Comparison of ENCODE assay signal across 7 mouse cellular contexts in genomic region chr5:113138319-113139063, GRCm38 (mm10). TPM values are rescaled to one million over a fixed set of nuclear protein-coding genes. Genes with fewer than 3 reads are reported as not detected.
DNase-seq lines count a peak whose midpoint lies in the region; ATAC-seq and TF ChIP-seq lines count a peak whose summit lies in the region.

No protein-coding gene starts in this region.

- ATAC-seq in hindbrain, embryonic 14.5 days (ENCODE audit: low FRiP score) = peak; percentile 56
- peak; percentile 71 for ATAC-seq in limb, embryonic 15.5 days (ENCODE audit: insufficient number of reproducible peaks, low FRiP score, low TSS enrichment, low read depth)
- peak; percentile 61 for ATAC-seq in midbrain, embryonic 13.5 days
- ATAC-seq in stomach, embryonic 16.5 days (ENCODE audit: insufficient read depth, low FRiP score) = peak; percentile 59

- no peaks in the 10 kb centered on the region for H3K9me3 ChIP-seq in ES-E14 (ENCODE audit: control insufficient read depth, insufficient read depth, low read depth, low read length)
- H3K9me3 ChIP-seq in hindbrain, embryonic 14.5 days (ENCODE audit: control insufficient read depth, low read length) = no peaks in the 10 kb centered on the region
- no peaks in the 10 kb centered on the region for H3K9me3 ChIP-seq in limb, embryonic 15.5 days
- 0 out of 2 replicates have a peak, but pooled peaks cover 4% of the 10 kb centered on the region for H3K9me3 ChIP-seq in midbrain, embryonic 13.5 days
- peaks cover 4% of the 10 kb centered on the region; the same call in 1 of the 2 replicates for H3K9me3 ChIP-seq in stomach, embryonic 16.5 days (replicated peaks; ENCODE audit: control insufficient read depth, low read length)

- H3K4me2 ChIP-seq in hindbrain, embryonic 14.5 days (replicated peaks) = peak overlapping the region; percentile 91
- H3K4me2 ChIP-seq in limb, embryonic 15.5 days = peak overlapping the region; percentile 88
- H3K4me2 ChIP-seq in midbrain, embryonic 13.5 days (replicated peaks) = peak overlapping the region; percentile 93
- H3K4me2 ChIP-seq in stomach, embryonic 16.5 days (ENCODE audit: low read depth, low read length) = peak overlapping the region; percentile 88

- under 1% methylated on average over 43 of the region's 43 CpGs for WGBS in hindbrain, embryonic 14.5 days
- WGBS in limb, embryonic 15.5 days = 1% methylated on average over 43 of the region's 43 CpGs
- WGBS in midbrain, embryonic 13.5 days = under 1% methylated on average over 43 of the region's 43 CpGs
- under 1% methylated on average over 43 of the region's 43 CpGs for WGBS in stomach, embryonic 16.5 days

- H3K4me1 ChIP-seq in ES-E14 (ENCODE audit: control insufficient read depth in 2 of 2, insufficient read depth in 2 of 2, low read length in 2 of 2, poor library complexity in 1 of 2) = peaks cover 0 to 14% of the 10 kb centered on the region in 2 experiments; a peak in 1 of 4 replicates
- peaks cover 17% of the 10 kb centered on the region for H3K4me1 ChIP-seq in hindbrain, embryonic 14.5 days (replicated peaks; ENCODE audit: control insufficient read depth, insufficient read depth, low read length)
- peaks cover 68% of the 10 kb centered on the region for H3K4me1 ChIP-seq in limb, embryonic 15.5 days
- H3K4me1 ChIP-seq in midbrain, embryonic 13.5 days (replicated peaks) = peaks cover 33% of the 10 kb centered on the region
- H3K4me1 ChIP-seq in stomach, embryonic 16.5 days (ENCODE audit: control insufficient read depth, insufficient read depth, low read length) = peaks cover 16% of the 10 kb centered on the region; the same call in 1 of the 2 replicates

- H3K27me3 ChIP-seq in hindbrain, embryonic 14.5 days (ENCODE audit: control insufficient read depth, insufficient read depth, low read length) = peaks cover 13% of the 10 kb centered on the region
- peaks cover 12% of the 10 kb centered on the region; the same call in 1 of the 2 replicates for H3K27me3 ChIP-seq in limb, embryonic 15.5 days
- peaks cover 31% of the 10 kb centered on the region for H3K27me3 ChIP-seq in midbrain, embryonic 13.5 days
- peaks cover 7% of the 10 kb centered on the region; the same call in 1 of the 2 replicates for H3K27me3 ChIP-seq in stomach, embryonic 16.5 days (ENCODE audit: control insufficient read depth, insufficient read depth, low read length)

- H3K4me3 ChIP-seq in ES-E14 (ENCODE audit: insufficient read depth in 1 of 2, low read depth in 1 of 2, low read length in 2 of 2, poor library complexity in 1 of 2, severe bottlenecking in 1 of 2) = peak overlapping the region; percentile 50 to 74
- H3K4me3 ChIP-seq in hindbrain, embryonic 14.5 days (replicated peaks; ENCODE audit: low read length) = peak overlapping the region; percentile 45
- H3K4me3 ChIP-seq in limb, embryonic 15.5 days = peak overlapping the region; percentile 48
- H3K4me3 ChIP-seq in midbrain, embryonic 13.5 days (replicated peaks) = peak overlapping the region; percentile 49
- peak overlapping the region; percentile 54 for H3K4me3 ChIP-seq in stomach, embryonic 16.5 days (replicated peaks; ENCODE audit: low read length)

- no peaks in the 10 kb centered on the region for H3K36me3 ChIP-seq in ES-E14 (ENCODE audit: control insufficient read depth, insufficient read depth, low read length, poor library complexity, severe bottlenecking)
- H3K36me3 ChIP-seq in hindbrain, embryonic 14.5 days (replicated peaks; ENCODE audit: control insufficient read depth, insufficient read depth) = no peaks in the 10 kb centered on the region
- H3K36me3 ChIP-seq in limb, embryonic 15.5 days = no peaks in the 10 kb centered on the region
- no peaks in the 10 kb centered on the region for H3K36me3 ChIP-seq in midbrain, embryonic 13.5 days
- no peaks in the 10 kb centered on the region for H3K36me3 ChIP-seq in stomach, embryonic 16.5 days (ENCODE audit: control insufficient read depth, insufficient read depth, low read length)

- H3K27ac ChIP-seq in ES-E14 (ENCODE audit: insufficient read depth, low read depth, low read length, poor library complexity, severe bottlenecking) = no peak overlapping the region
- peak overlapping the region; percentile 54; the same call in 1 of the 2 replicates for H3K27ac ChIP-seq in hindbrain, embryonic 14.5 days
- H3K27ac ChIP-seq in limb, embryonic 15.5 days = peak overlapping the region; percentile 85
- 0 out of 2 replicates have a peak overlapping the region, but pooled peaks have one; percentile 7 for H3K27ac ChIP-seq in midbrain, embryonic 13.5 days
- peak overlapping the region; percentile 95 for H3K27ac ChIP-seq in stomach, embryonic 16.5 days (ENCODE audit: low read length)

- in situ Hi-C loops in ES-E14 (cut with MboI; ENCODE audit: low sequenced_read_pairs in 2 of 2, unreplicated experiment in 2 of 2) = no loop called here

- H3K9ac ChIP-seq in ES-E14 (ENCODE audit: insufficient read depth, low read depth, low read length, poor library complexity, severe bottlenecking) = peak overlapping the region; percentile 44
- H3K9ac ChIP-seq in hindbrain, embryonic 14.5 days = peak overlapping the region; percentile 65
- peak overlapping the region; percentile 32 for H3K9ac ChIP-seq in limb, embryonic 15.5 days
- H3K9ac ChIP-seq in midbrain, embryonic 13.5 days (replicated peaks) = peak overlapping the region; percentile 73
- peak overlapping the region; percentile 79 for H3K9ac ChIP-seq in stomach, embryonic 16.5 days (ENCODE audit: low read length)

- DNase-seq in ES-E14 (ENCODE audit: low read depth, low spot score) = no peak
- peak; percentile 48 for DNase-seq in adrenal gland, postnatal 25 days
- peak; percentile 53 to 57 for DNase-seq in gastrocnemius, adult 8-10 months (ENCODE audit: low spot score in 2 of 2)
- DNase-seq in hindbrain, embryonic 14.5 days (ENCODE audit: low spot score) = peak; percentile 46

TF ChIP-seq in ES-E14, 5 proteins besides CTCF, POLR2A, EP300 and RAD21:
- TF ChIP-seq ZNF384 (IDR thresholded peaks at IDR 0.05; ENCODE audit: low read depth, low read length) (peak; percentile 80), CHD2 (IDR thresholded peaks at IDR 0.05; ENCODE audit: low read depth, low read length) (no peak)
TF ChIP-seq in ES-E14: peak in this region for 1.

RNA-seq across cellular contexts. Expression of gene Crybb3, which starts 57.1 kb away (rescaled TPM):
- 0.42 and 1.2 TPM in 2 replicates for total RNA-seq in ES-E14 (2012; rRNA removed)
- total RNA-seq in adrenal gland, postnatal 25 days (2021) = 0.70 TPM in 1 of 2 replicates, not detected in the other
- total RNA-seq in gastrocnemius, adult 8-10 months (2022) = under 1 TPM in 2 of 4 experiments, not detected in 2; 0.41 to 0.83 TPM
- polyA plus RNA-seq in hindbrain, embryonic 14.5 days (2014; fragmentation: Nextera tagmentation; extraction: Ambion mirVana) = 0.57 and 0.99 TPM in 2 replicates
- polyA plus RNA-seq in limb, embryonic 15.5 days (2015; fragmentation: Nextera tagmentation; extraction: Ambion mirVana) = 1.0 and 1.8 TPM in 2 replicates
- polyA plus RNA-seq in midbrain, embryonic 13.5 days (2015; fragmentation: Nextera tagmentation; extraction: Ambion mirVana) = 0.27 and 0.42 TPM in 2 replicates
- 0.85 and 1.2 TPM in 2 replicates for polyA plus RNA-seq in stomach, embryonic 16.5 days (2015; fragmentation: Nextera tagmentation; extraction: Ambion mirVana)
